Mouse (Mus musculus): Measurements from ENCODE around the gene Arxes2.
"Not testable (repeated sequence)": the region's sequence is repeated elsewhere in the genome, so short reads cannot be mapped to it uniquely, and the experiment has no call there.

The Arxes2 gene

DNA sequence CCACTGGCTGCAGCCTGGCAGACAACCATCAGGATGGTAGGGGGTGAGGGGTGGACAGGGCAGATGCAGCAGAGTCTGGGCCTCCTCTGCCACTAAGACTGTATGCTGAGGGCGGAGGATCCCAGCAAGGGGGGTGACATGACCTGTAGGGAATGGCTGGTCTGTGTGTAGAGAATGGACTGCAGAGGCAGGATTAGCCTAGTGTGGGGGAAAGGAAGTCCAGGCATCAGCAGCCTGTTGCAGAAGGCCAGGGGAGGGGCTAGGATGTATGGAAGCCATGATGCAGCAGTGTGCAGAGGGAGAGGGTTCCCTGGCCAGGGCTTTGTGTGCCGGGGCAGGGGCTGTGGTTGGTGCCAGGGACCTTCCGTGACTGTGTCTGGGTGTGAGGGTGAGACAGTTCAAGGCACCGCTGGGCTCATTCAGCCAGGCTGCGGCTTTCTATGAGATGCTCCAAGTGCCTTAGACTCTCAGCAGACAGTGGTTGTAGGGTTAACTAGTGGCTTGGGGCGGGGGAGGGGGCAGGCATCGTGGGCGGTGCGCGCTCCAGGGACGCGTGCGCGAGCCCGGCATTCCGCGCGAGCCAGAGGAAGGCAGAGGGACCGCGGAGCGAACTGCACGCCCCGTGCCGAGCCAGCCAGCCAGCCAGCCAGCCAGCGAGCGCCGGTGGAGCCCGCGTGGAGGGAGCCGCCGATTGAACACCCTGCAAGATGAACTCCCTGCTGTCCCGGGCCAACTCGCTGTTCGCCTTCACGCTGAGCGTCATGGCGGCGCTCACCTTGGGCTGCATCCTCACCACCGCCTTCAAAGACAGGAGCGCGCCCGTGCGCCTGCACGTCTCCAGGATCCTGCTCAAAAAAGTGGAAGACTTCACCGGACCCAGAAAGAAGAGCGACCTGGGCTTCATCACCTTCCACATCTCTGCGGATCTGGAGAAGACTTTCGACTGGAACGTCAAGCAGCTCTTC is 39.5 kb downstream of the Arxes2 start, which contains the start of gene Arxes1:
Gene Arxes1 (plus strand): TSS at position 569 of the 965 bp plus-strand sequence.
- not testable (repeated sequence) for DNase-seq (ENCODE audit: low spot score)

DNA sequence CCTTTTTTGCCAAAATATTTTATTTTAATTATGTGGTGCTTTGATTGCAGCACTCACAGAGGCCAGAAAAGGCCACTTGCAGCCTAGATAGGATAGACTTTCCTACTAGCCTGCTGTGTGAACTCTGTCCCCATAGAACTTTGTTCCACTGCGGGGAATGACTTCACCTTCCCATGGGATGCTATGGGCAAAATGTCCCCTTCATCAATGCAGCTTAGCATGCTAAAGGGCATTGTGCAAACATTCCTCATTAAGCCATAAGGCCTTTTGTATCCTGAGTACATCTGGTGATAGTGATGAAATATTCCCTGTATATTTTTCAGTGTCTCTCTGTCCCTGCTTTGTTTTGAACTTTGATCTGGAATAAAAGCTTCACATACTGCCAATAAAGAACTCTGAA is 50.1 kb downstream of the Arxes2 start:
- DNase-seq (ENCODE audit: low spot score), result no peak
